Mouse (Mus musculus) G1E (cell line): ENCODE results near the gene Tbc1d2.

Experiments used
- CTCF ChIP-seq: IDR thresholded peaks from 2 replicates; pipeline ENCODE4 v1.5.1; 2012; ENCODE audit warnings: low read depth, low read length, inconsistent platforms, mixed read lengths
- GATA1 ChIP-seq: IDR thresholded peaks from 2 replicates; pipeline ENCODE4 v1.6.1; 2012; ENCODE audit warnings: borderline replicate concordance, low read length, inconsistent platforms, mixed read lengths
- POLR2AphosphoS5 ChIP-seq: IDR thresholded peaks from 2 replicates; pipeline ENCODE4 v1.6.1; 2012; ENCODE audit warnings: low read depth, low read length, inconsistent platforms; ENCODE audit not compliant: insufficient replicate concordance

- no peak for TF ChIP-seq GATA1
- no peak for TF ChIP-seq CTCF
- TF ChIP-seq POLR2AphosphoS5, result no peak
These were observed 19.6 kb downstream of the Tbc1d2 start for GRCm38 (mm10) chr4:46630390-46630789.
